Mouse (Mus musculus) myocyte (in vitro differentiated cells): ENCODE measurements around the gene Taf3.

Experiments
- POLR2AphosphoS2 ChIP-seq: IDR thresholded peaks from one replicate; pipeline ENCODE4 v1.6.1; 2011; ENCODE audit warnings: low read depth, control low read depth; ENCODE audit not compliant: insufficient read length
- REST ChIP-seq: IDR thresholded peaks from one replicate; pipeline ENCODE4 v1.6.1; 2011; ENCODE audit warnings: mild to moderate bottlenecking, control low read depth, moderate library complexity; ENCODE audit not compliant: insufficient read depth, insufficient read length
- SRF ChIP-seq: IDR thresholded peaks from one replicate; pipeline ENCODE4 v1.6.1; 2011; ENCODE audit warnings: low read depth; ENCODE audit not compliant: control insufficient read depth, insufficient read length

GRCm38 (mm10) chr2:9945611-9946010, 102.8 kb downstream of the Taf3 start:
- TF ChIP-seq REST (no peak), SRF (no peak), POLR2AphosphoS2 (no peak)
